Mouse (Mus musculus) brain, embryonic 18.5 days (tissue): Measurements from ENCODE around the gene Tm4sf5.

Source experiments
- DNase-seq: peaks from one replicate; pipeline ENCODE4 v3.0.0-alpha.2; 2012; ENCODE audit warnings: low read depth, low spot score

The Tm4sf5 gene

DNA sequence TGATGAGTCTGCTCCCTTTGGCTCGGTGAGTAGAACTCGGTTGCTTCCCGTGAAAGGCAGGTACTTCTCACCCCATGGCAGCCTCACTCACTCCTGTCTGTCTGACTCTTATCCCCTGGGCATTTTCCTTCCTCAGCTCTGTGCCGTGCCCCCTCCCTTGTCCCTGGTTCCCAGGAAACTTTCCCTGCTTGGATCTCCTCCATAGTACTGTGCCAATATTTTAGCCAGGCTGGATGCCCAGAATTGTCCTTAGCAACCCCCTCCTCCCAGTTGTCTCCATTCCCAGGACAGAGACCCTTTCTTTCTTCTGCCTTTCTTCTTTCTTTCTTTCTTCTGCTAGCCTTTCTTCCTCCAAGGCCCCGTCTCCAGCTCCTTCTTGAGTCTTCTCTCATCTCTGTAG lies 36.4 kb downstream of the Tm4sf5 start:
- DNase-seq, result no peak

GRCm38 (mm10) chr11:70544496-70544895 lies 39.5 kb downstream of the Tm4sf5 start:
- DNase-seq, result no peak

GRCm38 (mm10) chr11:70551526-70551925 lies 46.5 kb downstream of the Tm4sf5 start:
- no peak for DNase-seq

DNA sequence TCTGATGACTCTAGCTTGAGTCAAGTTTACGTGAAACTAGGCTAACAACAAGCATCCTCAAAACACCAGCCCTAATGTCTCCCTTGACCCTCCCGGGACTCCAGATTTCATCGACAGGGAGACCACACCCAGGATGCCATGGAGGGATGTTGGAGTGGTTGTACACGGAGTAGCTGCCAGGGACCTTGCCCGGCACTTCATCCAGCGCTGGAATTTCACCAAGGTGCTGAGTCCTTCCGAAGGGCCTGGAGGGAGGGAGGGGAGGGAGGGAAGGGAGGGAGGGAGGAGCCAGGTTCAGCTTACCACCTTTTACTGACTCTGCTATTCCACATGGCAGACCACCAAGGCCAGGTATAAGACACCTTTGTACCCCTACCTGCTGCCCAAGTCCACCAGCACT lies 48.9 kb downstream of the Tm4sf5 start:
- no peak for DNase-seq

DNA sequence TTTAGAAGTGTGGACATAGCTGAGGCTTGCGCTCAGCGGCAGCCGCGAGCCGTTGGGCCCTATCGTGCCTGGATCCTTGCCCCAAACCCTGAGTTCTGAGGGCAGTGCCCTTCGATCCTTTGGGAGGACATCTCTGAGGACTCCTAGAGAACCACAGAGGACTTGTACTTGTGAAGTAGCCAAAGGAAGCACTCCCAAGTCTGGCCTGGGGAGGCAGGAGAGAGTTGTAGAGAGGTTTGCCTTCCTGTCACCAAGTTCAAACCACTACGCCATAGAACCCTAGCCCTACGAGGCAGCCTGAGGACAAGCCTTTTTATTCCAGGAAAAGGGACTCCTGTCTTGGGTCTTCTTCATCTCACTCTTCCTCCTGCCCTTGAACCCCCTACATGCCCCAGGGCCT lies 52.5 kb downstream of the Tm4sf5 start:
- no peak for DNase-seq
